Mouse (Mus musculus) C2C12 (cell line): ENCODE measurements around the gene Pole.
A peak's percentile ranks its signal among the peaks of the same experiment; 100 is the strongest.

Experiments used
- CEBPB ChIP-seq: IDR thresholded peaks from one replicate; pipeline ENCODE4 v1.6.1; 2011; ENCODE audit warnings: low read depth, mild to moderate bottlenecking, control low read depth, moderate library complexity
- CTCF ChIP-seq: IDR thresholded peaks from one replicate; pipeline ENCODE4 v1.5.1; 2011; ENCODE audit not compliant: control insufficient read depth, insufficient read depth, insufficient read length
- FOSL1 ChIP-seq: IDR thresholded peaks from one replicate; pipeline ENCODE4 v1.8.0; 2011; ENCODE audit warnings: mild to moderate bottlenecking, low read length; ENCODE audit not compliant: poor library complexity, insufficient read depth, severe bottlenecking
- MAX ChIP-seq: IDR thresholded peaks from one replicate; pipeline ENCODE4 v1.6.1; 2011; ENCODE audit warnings: mild to moderate bottlenecking, control low read depth
- MYOD1 ChIP-seq: IDR thresholded peaks from one replicate; pipeline ENCODE4 v1.6.1; 2011; ENCODE audit warnings: low read depth; ENCODE audit not compliant: control insufficient read depth, insufficient read length
- MYOG ChIP-seq: IDR thresholded peaks from one replicate; pipeline ENCODE4 v1.6.1; 2011; ENCODE audit not compliant: control insufficient read depth, insufficient read length; ENCODE audit errors: extremely low read depth
- USF1 ChIP-seq: IDR thresholded peaks from one replicate; pipeline ENCODE4 v1.6.1; 2011; ENCODE audit warnings: low read depth, mild to moderate bottlenecking, control low read depth, moderate library complexity

GRCm38 (mm10) chr5:110284536-110284935, 1.6 kb upstream of the Pole start:
- TF ChIP-seq CTCF (peak; percentile 27), MAX (no peak), CEBPB (no peak), MYOD1 (no peak), USF1 (no peak), MYOG (no peak), FOSL1 (no peak)
